Mouse (Mus musculus) v-Abl transformed pro-B cells (cell line): ENCODE measurements around the gene Stil.

Experiments used
- in situ Hi-C, 2 experiments: fragments of 400-800 bp; cut with MboI; formaldehyde crosslinking; loops; one replicate each; pipeline ENCODE4 v1.15.1; 2025; ENCODE audit not compliant: unreplicated experiment in 2 of 2

The Stil gene

DNA sequence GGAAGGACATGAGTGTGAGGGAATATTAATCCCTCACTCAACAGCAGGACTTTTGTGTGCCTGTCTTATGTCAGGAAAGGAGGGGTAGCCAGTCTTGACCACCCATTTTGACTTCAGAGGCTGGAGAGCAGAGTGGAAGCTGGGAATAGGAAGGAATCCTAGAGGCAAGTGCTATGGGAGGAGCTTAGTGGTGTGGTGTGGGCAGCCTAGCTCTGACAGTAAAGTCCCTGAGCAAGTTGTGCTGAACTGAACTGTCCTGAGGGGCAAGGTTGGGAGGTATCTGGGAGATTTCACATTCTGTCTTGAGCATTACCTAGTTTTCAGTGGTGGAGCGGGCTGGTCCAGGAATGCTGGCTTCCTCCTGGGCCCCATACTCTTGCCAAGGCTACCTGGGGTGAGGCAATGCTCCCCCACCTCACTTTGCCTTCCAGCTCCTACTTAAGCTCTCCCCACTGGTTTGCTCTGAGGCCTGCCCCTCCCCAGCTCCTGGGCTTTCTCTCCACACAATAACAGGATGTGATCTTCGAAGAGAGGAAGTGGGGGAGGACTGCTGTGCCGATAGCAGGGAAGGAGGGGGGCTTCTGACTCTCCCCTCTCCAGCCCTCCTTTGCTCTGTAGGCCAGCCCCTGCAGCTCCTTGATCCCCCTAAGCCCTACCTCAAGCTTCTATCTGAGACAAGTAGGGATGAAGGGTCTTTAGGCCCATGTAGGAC lies 75.4 kb downstream of the Stil start:
- in situ Hi-C loops: loop anchor here in 1 of 2 experiments (10.0 to 25.0 kb wide), 3 partner anchors 88 to 763 kb away; partner anchors contain the start of gene Cmpk1

DNA sequence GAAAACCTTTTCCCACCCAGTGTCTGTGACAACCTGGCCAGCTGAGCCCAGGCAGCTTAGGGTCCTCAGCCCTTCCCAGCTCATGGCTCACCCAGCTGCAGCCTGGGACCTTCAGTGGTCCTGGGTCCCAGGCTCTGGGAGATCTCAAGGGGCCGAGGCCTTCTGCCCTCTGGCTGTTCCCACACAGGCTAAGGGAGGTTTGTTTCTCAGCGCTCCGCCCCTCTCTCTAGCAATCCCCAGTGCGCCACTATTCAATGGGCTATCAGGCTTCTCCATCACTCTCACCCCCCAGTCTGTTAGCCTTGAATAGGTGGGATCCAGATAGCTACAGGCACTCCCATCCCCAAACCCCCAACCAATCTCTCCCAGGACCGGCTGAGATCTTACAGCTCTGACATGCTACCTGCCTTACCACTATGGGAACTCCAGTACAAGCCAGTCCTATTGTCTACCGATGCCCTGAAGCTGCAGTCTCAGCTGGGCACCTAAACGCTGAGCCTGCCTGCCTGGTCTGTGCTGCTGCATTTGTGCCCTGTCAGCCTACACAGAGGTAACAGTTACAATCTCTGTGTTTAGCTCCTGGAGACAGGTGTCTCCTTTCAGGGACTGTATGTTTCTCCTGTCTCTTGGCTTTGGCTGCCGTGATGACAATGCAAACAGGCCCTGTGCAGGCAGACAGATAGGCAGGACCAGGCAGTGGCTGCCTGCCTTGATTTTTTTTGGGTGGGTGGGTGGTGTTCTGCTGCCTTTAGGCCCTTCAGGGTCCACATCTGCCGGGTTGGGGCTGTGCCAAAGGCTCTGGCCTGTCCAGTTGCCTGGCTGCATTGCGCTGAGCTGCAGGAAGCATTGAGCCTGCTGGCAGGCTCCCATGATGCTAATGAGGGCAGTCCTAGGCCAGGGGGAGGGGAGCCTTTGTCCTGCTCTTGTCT lies 79.2 kb downstream of the Stil start:
- in situ Hi-C loops: loop anchor here in 1 of 2 experiments (10.0 to 25.0 kb wide), 3 partner anchors 92 to 767 kb away; partner anchors contain the start of gene Cmpk1

DNA sequence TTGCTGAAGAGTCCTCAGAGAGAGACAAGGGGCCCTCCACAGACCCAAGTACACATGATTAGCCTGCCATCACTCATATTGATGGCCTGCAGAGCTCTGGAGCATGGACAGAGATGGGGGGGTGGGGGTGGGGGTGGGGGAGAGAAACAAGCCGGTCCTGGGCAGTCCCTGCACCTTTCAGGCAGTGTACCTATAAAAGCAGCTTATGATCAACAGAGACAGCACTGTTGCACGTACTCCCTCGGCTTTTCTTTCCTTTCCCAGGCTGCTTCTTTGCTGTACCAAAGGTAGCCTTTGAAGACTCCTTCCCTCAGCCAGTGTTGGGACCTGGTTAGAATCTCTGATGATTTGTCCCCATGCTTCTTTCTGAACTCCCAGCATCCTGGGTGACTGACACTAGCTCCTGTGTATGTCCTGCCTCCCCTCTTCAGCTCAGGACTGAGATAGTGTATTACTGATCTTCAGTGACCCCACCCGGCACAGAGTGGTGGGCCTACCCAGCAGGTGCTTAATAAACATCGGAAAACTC lies 79.9 kb downstream of the Stil start:
- in situ Hi-C loops: loop anchor here (5.0 to 25.0 kb wide), 5 partner anchors 33 to 768 kb away; partner anchors contain the start of gene Cmpk1 (in 1 of the 2)

DNA sequence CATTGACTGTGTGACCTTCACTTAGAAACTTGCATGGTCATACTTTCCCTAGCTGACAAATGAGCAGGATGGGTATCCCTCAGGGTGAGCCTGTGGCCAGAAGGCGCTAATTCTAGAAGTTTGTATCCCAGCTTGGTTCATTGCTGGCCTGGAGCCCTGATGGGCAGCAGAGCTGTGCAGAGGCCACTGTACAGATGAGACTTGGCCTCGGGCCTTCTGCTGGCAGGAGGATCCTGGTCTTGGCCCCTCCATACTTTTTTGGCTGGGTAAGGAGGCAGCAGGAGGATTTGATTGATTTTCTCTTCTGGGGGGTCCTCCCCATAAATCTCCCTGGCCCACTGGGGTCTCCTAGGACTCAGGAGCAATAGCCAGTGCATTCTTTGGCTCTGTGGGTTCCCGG lies 83.1 kb downstream of the Stil start:
- in situ Hi-C loops: loop anchor here (5.0 to 25.0 kb wide), 4 partner anchors 36 to 771 kb away; partner anchors contain the start of gene Cmpk1 (in 1 of the 2)

DNA sequence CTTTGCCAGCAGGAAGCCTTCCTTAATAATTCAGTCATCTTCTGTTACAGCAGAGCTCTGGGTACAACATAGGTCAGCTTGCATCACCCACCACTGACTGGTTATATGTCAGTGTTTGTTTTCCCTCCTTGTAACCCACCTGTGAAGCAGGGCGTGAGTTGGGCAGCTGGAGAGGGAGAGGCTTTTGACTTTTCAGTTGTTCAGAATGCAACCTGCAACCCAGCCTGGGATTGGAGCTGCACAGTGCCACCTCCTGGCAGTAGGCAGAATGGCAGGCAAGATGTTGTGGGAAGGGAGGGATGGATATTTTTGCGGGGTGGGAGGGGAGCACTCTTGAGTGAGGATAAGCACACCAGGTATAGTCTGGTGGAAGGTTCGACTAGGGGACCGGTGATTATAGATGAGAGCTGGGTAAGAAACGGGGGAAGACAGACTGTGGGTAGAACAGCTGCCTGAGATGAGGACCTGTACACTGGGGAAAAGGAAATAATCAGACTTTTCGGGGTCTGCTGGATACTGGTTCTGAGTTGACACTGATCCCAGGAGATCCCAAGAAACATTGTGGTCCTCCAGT lies 85.7 kb downstream of the Stil start:
- in situ Hi-C loops: loop anchor here (10.0 to 25.0 kb wide), 3 partner anchors 98 to 773 kb away; partner anchors contain the start of gene Cmpk1 (in 1 of the 2)

DNA sequence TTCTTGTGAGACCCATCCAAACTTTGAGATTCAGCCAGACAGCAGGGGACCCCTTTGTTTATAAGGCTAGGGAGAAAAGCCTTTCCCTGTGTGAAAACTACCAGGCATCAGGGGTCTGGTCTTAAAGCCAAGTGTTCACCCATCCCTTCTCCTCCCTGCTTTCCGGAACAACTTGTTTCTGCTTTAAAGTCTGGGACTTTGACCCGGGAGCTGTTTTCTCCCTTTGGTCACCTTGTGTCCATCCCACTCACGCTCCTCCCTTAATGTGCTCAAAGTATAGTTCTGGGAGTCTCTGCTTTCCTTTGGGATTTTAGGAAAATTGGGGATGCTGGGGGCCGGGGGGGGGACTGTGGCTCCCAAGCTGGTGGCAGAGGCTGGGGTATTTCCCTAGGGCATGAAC lies 86.3 kb downstream of the Stil start:
- in situ Hi-C loops: loop anchor here (10.0 to 25.0 kb wide), 3 partner anchors 99 to 774 kb away; partner anchors contain the start of gene Cmpk1 (in 1 of the 2)

DNA sequence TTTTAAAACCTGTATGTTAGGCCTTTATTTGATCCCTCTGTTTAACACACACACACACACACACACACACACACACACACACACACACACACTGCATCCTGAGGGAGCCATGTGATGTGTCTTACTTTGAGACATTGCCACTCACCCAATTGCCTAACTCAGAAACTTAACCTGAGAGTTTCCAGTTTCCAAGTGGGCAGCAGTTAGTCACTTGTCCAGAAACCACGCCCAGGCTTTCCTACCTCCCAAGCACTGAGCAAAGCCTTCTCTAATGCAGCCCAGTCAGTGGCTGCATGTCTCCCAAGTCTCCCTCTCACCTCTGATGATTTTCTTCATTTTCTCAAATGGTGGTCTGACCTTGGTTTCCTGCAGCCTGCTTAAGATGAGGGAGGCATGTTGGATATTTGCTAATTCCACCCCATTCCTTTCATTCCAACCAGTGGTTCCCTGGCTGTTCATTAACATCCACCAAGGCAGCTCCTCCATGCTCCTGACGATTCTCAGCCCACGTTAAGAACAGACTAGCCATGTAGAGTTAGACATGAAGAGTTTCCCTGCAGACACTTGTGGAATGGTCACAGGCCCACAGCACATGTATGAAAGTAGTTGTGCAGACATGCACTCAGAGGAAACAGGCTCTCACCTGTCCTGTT lies 86.9 kb downstream of the Stil start:
- in situ Hi-C loops: loop anchor here (10.0 to 25.0 kb wide), 3 partner anchors 100 to 775 kb away; partner anchors contain the start of gene Cmpk1 (in 1 of the 2)

DNA sequence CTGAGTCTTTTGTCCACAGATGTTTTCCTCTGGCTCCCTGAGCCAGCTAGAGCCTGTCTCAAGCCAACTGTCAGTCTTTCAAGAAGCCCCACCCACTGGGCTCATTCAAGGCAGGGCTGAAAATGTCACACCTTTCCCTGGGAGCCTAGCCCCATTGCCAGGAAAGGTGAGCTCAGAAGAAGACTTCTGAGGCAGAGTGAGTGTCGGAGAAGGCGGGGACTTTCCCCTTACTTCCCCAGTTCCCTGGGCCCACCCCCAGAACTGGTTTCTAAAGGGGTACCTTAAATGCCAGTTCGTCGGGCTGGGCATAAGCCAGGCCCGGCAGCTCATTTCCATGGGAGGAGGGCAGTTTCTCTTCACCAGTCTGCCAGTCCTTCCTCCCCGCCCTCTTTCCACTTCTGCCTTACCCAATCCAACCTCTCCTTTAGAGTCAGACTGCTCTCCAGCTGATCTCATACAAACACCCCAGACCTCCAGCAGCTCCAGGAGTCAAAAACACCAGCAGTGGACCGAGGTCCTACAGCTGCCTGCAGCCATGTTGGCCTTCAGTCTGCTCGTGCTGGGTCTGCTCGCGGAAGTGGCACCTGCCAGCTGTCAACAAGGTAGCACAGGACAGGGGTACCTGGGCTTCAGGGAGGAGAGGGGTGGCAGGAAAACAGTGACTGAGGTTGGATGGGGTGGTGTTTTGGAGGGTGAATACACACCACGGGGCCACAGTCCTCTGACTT lies 88.8 kb downstream of the Stil start, which contains the start of gene Pdzk1ip1:
Gene Pdzk1ip1 (plus strand): TSS at position 98 of the 728 bp plus-strand sequence.
- in situ Hi-C loops: loop anchor here (10.0 to 25.0 kb wide), 3 partner anchors 101 to 776 kb away; partner anchors contain the start of gene Cmpk1 (in 1 of the 2)

DNA sequence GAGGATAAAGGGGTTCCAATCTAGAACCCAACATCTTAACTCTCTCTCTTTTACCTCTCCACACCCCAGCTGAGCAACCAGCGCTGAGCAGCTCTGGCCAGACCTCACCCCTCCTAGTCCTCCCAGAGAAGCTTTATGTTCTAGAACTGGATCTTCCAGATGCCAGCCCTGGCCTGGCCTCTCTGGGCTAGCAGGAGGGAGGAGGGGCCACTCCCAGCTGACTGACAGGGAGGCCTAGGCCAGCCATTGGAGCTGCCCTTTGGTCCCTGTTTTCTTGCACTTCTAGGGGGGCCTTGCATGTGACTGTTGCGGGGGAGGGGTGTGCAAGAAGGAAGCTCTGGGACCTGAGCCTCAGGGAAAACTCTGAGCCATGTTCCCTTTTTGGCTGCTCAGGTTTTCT lies 90.6 kb downstream of the Stil start:
- in situ Hi-C loops: loop anchor here (10.0 to 25.0 kb wide), 6 partner anchors 96 to 778 kb away; partner anchors contain the start of gene Cmpk1 (in 1 of the 2)

DNA sequence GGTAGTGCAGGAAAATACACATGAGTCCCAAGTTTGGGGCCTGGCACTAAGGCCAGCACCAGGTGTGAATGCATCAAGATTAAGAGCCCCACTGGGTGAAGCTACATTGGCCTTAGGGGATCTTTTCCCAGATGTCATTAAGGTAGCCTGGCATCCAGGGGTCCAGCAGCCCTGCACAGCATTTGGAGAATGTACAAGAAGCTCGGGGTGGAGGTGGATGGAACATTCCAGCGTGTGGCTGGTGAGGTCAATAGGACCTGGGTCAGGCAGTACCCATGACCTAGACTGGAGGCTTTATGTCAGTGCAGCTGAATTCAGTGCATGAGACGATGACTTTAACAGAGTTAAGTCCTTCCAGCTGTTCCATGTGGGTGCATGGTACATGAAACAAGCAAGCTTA lies 91.8 kb downstream of the Stil start:
- in situ Hi-C loops: loop anchor here (10.0 to 25.0 kb wide), 6 partner anchors 97 to 780 kb away; partner anchors contain the start of gene Cmpk1 (in 1 of the 2)
